Mouse (Mus musculus) CD8-positive naive resting alpha-beta T cell, adult 57 days (primary cell): ENCODE data around the gene Ilvbl. TPM values are rescaled to one million over a fixed set of nuclear protein-coding genes. Genes with fewer than 3 reads are reported as not detected.

Experiments used
- total RNA-seq: library from RNA; stranded (reverse); gene quantifications from one replicate; pipeline ENCODE4 v1.2.4, GENCODE M21; 2023

Ilvbl gene
- 85.4 TPM for total RNA-seq

DNA sequence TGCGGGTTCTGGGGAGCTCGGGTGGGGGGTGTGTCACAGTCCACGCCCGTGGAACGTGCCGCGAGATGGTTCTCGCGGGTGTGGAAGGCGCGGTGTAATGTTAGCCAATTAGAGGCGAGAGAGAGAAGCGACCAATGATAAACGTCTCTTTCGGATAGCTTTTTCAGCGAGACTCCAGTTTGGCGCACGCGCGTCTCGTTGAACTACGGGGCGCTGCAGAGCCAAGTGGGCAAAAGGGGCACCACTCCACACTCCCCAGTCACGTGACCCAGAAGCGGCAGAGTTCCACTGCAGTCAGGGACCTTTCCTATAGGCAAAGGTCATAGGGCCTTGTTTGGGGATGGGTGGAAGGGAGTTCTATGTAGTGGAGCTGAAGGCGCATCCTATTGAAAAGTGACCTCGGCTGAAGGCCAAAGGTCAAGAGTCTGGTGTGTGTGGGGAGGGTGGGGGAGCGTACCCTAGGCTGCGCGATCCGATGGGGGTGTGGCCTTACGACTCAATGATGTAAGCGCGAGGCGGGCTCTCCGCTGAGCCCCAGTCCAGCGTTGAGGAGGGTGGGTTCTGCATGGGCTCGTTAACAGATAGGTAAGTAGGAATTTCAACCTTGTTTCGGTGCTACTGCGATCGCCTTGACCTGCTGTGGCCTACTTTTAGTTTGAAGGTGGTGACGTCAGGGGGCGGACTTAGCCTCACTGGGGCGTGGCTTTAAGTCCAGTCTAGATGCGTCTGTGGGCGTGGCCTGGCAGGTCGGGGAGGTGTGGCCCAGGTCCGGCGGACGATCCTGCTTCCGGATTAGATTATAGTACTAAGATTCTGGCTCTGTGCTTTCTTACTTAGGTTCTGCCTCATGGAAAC, at the start of gene Ilvbl:
TSS of gene Ilvbl (plus strand) at position 97 of the 855 bp plus-strand sequence.

DNA sequence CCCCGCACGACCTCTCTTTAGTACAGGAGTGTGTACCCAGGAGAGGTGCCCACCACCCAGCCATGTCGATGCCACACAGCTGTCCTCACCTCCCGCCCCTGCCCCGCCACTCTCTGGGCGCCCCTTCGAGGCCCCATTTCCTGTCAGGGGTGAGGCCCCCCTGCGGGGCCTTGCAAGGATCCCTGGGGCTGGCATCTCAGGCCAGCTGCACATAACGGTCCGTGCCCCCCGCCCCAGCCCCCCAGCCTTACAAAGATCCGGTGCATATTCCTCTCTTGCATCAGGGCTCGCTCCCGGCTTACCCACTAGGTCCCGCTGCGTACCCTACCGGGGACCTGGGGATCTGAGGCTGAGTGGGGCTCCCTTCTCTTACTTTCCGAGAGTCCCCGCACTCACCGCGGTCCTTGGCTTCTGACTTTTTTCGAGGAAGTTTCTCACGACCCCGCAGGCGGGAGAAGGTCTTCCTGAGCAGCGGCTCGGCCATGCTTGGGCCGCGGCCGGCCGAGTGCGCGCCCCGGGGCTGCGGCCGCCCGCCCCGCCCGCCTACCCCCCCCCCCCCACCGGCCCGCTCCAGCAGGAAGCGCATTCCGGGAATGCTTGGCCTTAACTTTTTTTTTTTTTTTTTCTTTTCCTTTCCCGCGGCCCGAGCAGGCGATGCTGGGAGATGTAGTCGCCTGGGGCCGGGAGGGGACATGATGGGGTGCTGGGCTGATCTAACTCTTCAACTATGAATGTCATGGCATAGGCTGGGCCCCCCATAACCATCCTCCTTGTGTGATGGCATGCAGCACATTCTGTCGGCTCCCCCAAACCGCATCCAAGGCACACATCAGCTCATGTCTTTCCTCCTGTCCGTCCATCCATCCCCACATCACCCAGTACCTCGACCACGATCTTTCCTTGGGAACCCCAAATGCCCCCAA, 17.5 kb downstream of the Ilvbl start, which contains the start of gene Syde1:
TSS of gene Syde1 (minus strand) at position 559 of the 923 bp plus-strand sequence.

DNA sequence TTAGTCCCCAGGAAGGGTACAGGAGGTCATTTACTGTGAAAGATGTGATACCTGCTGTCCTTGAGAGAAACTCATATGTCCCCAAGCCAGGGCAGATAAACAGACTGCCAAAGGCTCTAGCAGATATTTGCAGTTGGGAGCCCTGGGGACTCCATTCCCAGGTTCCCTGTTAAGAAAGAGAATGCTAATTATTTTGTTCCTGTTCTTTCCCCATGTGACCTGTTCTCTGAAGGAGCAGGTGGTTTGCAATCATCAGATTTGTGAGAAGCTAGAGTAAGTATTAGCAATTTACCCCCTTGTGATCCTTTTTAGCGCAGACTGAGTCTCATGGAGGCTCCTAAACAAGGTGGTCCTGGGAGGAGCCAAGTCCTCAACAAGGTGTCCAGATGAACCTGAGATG, 43.8 kb downstream of the Ilvbl start, which contains the start of gene Olfr1357:
TSS of gene Olfr1357 (minus strand) at position 101 of the 400 bp plus-strand sequence.

Other genes starting within 250 kb of the Ilvbl start
- 121 TPM for gene Agpat3, start 221.9 kb upstream of the Ilvbl start, total RNA-seq
- gene Rrp1, start 161.3 kb upstream of the Ilvbl start, total RNA-seq, result 234 TPM
- 29.9 TPM for gene Cstb, start 148.7 kb upstream of the Ilvbl start, total RNA-seq
- gene Pdxk, start 109.4 kb upstream of the Ilvbl start, total RNA-seq, result 16.2 TPM
- gene Olfr1358, start 56.9 kb upstream of the Ilvbl start, total RNA-seq, result not detected
- gene Syde1, start 17.6 kb downstream of the Ilvbl start, total RNA-seq, result 6.4 TPM
- not detected for gene Olfr1357, start 43.7 kb downstream of the Ilvbl start, total RNA-seq
- not detected for gene Casp14, start 143.9 kb downstream of the Ilvbl start, total RNA-seq
- gene Ccdc105, start 178.7 kb downstream of the Ilvbl start, total RNA-seq, result not detected
- not detected for gene Slc1a6, start 206.2 kb downstream of the Ilvbl start, total RNA-seq